Mouse (Mus musculus): ENCODE measurements around the gene Sh3bp5l. TPM values are rescaled to one million over a fixed set of nuclear protein-coding genes. Genes with fewer than 3 reads are reported as not detected.
"Not testable (repeated sequence)": the region's sequence is repeated elsewhere in the genome, so short reads cannot be mapped to it uniquely, and the experiment has no call there.

The Sh3bp5l gene
- total RNA-seq, 4 experiments from 2014 or later = 22.1 to 27.2 (median 24.4) TPM

- peak; percentile 94 to 97 for DNase-seq (ENCODE audit: low spot score in 2 of 2)
Measured at GRCm38 (mm10) chr11:58322824-58323569, 7.5 kb upstream of the Sh3bp5l start.

- DNase-seq (ENCODE audit: low spot score in 2 of 2) = no peak
Measured at GRCm38 (mm10) chr11:58323570-58324340, 6.8 kb upstream of the Sh3bp5l start.

GRCm38 (mm10) chr11:58324614-58325229, 5.8 kb upstream of the Sh3bp5l start:
- no peak for DNase-seq (ENCODE audit: low spot score in 2 of 2)

GRCm38 (mm10) chr11:58326781-58327180, 3.7 kb upstream of the Sh3bp5l start:
- DNase-seq (ENCODE audit: low spot score in 2 of 2) = no peak

- peak in 1 of 2 experiments; percentile 12 for DNase-seq (ENCODE audit: low spot score in 2 of 2)
Measured at GRCm38 (mm10) chr11:58329906-58330275, 633 bp upstream of the Sh3bp5l start.

GRCm38 (mm10) chr11:58331149-58331495, 598 bp downstream of the Sh3bp5l start:
- DNase-seq (ENCODE audit: low spot score in 2 of 2) = no peak

- DNase-seq (ENCODE audit: low spot score in 2 of 2) = no peak
Measured at GRCm38 (mm10) chr11:58331546-58331945, 1.0 kb downstream of the Sh3bp5l start.

GRCm38 (mm10) chr11:58334746-58335145, 4.2 kb downstream of the Sh3bp5l start:
- DNase-seq (ENCODE audit: low spot score in 2 of 2) = peak; percentile 39 to 61

GRCm38 (mm10) chr11:58346745-58347144, 16.2 kb downstream of the Sh3bp5l start:
- DNase-seq (ENCODE audit: low spot score in 2 of 2) = no peak

- DNase-seq (ENCODE audit: low spot score in 2 of 2) = no peak
Measured at GRCm38 (mm10) chr11:58350628-58351027, 20.1 kb downstream of the Sh3bp5l start.

GRCm38 (mm10) chr11:58351179-58351578, 20.7 kb downstream of the Sh3bp5l start:
- DNase-seq (ENCODE audit: low spot score in 2 of 2) = no peak

GRCm38 (mm10) chr11:58352681-58353548, 22.4 kb downstream of the Sh3bp5l start:
- DNase-seq (ENCODE audit: low spot score in 2 of 2) = no peak

GRCm38 (mm10) chr11:58353709-58354108, 23.2 kb downstream of the Sh3bp5l start:
- DNase-seq (ENCODE audit: low spot score in 2 of 2) = no peak

- no peak for DNase-seq (ENCODE audit: low spot score in 2 of 2)
Measured at GRCm38 (mm10) chr11:58354476-58354875, 24.0 kb downstream of the Sh3bp5l start.

GRCm38 (mm10) chr11:58354927-58355326, 24.4 kb downstream of the Sh3bp5l start:
- no peak for DNase-seq (ENCODE audit: low spot score in 2 of 2)

- DNase-seq (ENCODE audit: low spot score in 2 of 2) = no peak
Measured at GRCm38 (mm10) chr11:58357042-58357441, 26.5 kb downstream of the Sh3bp5l start.

- no peak for DNase-seq (ENCODE audit: low spot score in 2 of 2)
Measured at GRCm38 (mm10) chr11:58357844-58358534, 27.5 kb downstream of the Sh3bp5l start.

- DNase-seq (ENCODE audit: low spot score in 2 of 2) = not testable (repeated sequence)
Measured at GRCm38 (mm10) chr11:58362562-58362961, 32.0 kb downstream of the Sh3bp5l start.

GRCm38 (mm10) chr11:58364454-58364853, 33.9 kb downstream of the Sh3bp5l start:
- DNase-seq (ENCODE audit: low spot score in 2 of 2) = no peak

- not testable (repeated sequence) for DNase-seq (ENCODE audit: low spot score in 2 of 2)
Measured at GRCm38 (mm10) chr11:58366191-58366590, 35.7 kb downstream of the Sh3bp5l start.

- no peak for DNase-seq (ENCODE audit: low spot score in 2 of 2)
Measured at GRCm38 (mm10) chr11:58377273-58377672, 46.7 kb downstream of the Sh3bp5l start.
